Mouse (Mus musculus) bone marrow macrophage, adult 2 months (primary cell): ENCODE measurements at regions not wholly inside any gene's neighbourhood (a gene's known extent, or its start where the extent isn't known, plus 50 kb on each side); places are given as distances from the start of the nearest gene placed in this dataset.

Source experiments
- H3K27ac ChIP-seq: 2 replicates; pipeline ENCODE4 v1.5.1; 2012; ENCODE audit warnings: low read depth, low read length; ENCODE audit not compliant: insufficient read depth
- H3K4me1 ChIP-seq: 2 replicates; pipeline ENCODE4 v1.6.1; 2012; ENCODE audit warnings: low read length; ENCODE audit not compliant: control insufficient read depth, insufficient read depth
- H3K4me3 ChIP-seq: 2 replicates; pipeline ENCODE4 v1.5.1; 2012; ENCODE audit warnings: mild to moderate bottlenecking, low read length, moderate library complexity; ENCODE audit not compliant: insufficient read depth
- CTCF ChIP-seq: IDR thresholded peaks from 2 replicates; pipeline ENCODE4 v1.5.1; 2012; ENCODE audit warnings: low read depth, mild to moderate bottlenecking, low read length, moderate library complexity
- POLR2A ChIP-seq: IDR thresholded peaks from 2 replicates; pipeline ENCODE4 v1.6.1; 2012; ENCODE audit warnings: mild to moderate bottlenecking, low read depth, low read length, borderline replicate concordance

- H3K27ac ChIP-seq, result no peak overlapping the region
- H3K4me1 ChIP-seq, result no peaks in the 10 kb centered on the region
- no peak for TF ChIP-seq CTCF
- TF ChIP-seq POLR2A, result no peak
- no peak overlapping the region for H3K4me3 ChIP-seq
Measured at GRCm38 (mm10) chr9:69886351-69886750, 102.9 kb upstream of the Bnip2 start.

DNA sequence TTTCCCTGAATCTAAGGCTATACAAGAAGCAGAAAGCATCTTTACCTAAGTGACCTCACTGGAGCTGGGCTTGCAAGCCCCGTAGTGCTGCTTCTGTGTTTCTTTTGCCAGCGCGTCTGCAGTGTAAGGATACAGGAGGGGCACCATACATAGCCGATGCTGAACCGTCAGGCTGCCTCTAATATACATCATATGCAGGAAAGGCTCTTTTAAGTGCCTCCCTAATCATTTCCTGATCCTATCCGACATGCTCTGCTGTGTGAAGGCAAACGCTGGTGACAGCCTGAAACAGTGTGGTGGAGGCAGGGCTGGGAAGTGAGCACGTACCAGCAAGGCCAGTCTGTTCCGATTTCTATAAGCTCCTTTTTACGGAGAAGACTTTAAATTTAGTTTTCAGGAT is 91.2 kb upstream of the Bnip2 start:
- no peak for TF ChIP-seq CTCF
- TF ChIP-seq POLR2A, result no peak
- H3K4me3 ChIP-seq, result no peak overlapping the region
- no peak overlapping the region for H3K27ac ChIP-seq
- no peaks in the 10 kb centered on the region for H3K4me1 ChIP-seq

DNA sequence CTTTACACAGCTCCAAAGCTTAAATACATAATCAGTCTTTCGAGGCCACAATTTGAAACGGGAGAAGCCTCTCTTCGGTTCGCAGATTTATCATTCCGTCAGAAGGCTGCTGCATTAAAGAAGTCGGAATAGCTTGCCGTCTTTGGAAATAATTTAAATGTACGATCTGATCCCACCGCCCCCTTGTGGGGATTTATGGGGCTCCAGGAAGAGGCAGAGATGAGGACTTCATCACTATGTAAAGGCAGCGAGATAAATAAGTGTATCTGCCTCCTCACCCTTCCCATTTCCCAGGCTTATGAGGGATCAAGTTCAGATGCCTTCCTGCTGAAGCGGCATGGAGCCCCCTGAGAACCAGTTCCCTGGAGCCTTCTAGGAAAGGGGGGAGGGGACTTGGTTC is 89.9 kb upstream of the Bnip2 start:
- Histone ChIP-seq H3K27ac (no peak overlapping the region), H3K4me3 (no peak overlapping the region), H3K4me1 (no peaks in the 10 kb centered on the region)
- TF ChIP-seq CTCF (no peak), POLR2A (no peak)

DNA sequence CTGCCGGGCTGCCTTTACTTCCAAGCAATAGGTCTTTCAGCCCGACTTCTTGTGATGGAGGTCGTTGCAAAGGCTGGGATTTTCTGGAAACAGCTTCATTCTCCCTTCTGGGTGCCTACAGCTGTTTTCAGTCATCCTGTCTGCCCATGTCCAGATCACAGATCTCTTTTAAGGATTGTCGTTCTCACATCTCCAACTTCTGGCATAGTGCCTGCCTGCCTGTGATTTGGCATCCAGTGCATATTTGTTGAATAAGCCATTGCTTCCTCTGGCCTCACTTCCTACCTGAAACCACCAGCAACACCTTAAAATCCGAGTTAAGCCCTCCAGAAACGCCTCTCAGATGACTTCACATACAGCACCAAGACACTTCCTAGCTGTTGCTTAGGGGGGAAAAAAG is 88.4 kb upstream of the Bnip2 start:
- no peak for TF ChIP-seq CTCF
- no peak for TF ChIP-seq POLR2A
- no peak overlapping the region for H3K27ac ChIP-seq
- no peaks in the 10 kb centered on the region for H3K4me1 ChIP-seq
- no peak overlapping the region for H3K4me3 ChIP-seq

DNA sequence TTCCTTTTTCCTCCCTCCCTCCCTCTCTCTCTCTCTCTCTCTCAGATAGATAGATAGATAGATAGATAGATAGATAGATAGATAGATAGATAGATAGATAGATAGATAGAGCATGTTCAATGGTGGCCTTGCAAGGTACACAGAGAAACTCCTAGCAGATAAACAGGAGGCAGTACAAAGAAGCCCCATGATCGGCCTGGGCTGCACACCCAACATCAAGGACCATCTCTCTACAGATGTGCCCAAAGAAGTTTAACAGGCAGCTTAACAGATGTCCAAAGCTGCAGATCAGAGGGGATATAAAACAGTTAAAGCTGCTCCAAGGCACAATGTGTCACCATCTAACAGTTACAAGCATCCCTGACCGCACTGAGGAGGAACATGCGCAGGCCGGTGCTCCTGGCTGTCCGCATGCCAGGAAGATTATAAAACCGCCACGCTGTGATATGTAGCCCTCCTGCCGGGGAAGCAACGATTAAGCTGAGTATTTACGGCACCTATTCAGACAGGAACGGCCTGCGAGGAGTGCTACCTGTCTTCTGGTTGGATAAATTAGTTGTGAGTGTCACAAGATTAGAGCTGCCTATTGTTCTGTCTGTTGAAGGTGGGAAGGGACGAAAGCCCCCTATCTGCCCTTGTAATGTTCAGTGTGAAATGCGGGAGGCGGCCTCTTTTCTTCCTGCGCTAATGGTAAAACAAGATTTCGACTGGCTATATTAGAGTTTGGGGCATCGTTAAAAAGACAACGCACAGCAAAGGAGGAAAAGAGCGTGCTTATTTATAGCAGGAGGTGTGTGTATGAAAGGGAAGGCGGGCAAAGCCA is 81.9 kb upstream of the Bnip2 start:
- no peak overlapping the region for H3K4me3 ChIP-seq
- no peak for TF ChIP-seq CTCF
- TF ChIP-seq POLR2A, result no peak
- no peaks in the 10 kb centered on the region for H3K4me1 ChIP-seq

GRCm38 (mm10) chr9:69910621-69911020 is 78.6 kb upstream of the Bnip2 start:
- H3K27ac ChIP-seq, result no peak overlapping the region
- no peak for TF ChIP-seq CTCF
- no peak for TF ChIP-seq POLR2A
- H3K4me1 ChIP-seq, result no peaks in the 10 kb centered on the region
- no peak overlapping the region for H3K4me3 ChIP-seq

More for the DNA sequence above, 81.9 kb upstream of the Bnip2 start:
- H3K27ac ChIP-seq, result no peak overlapping the region

DNA sequence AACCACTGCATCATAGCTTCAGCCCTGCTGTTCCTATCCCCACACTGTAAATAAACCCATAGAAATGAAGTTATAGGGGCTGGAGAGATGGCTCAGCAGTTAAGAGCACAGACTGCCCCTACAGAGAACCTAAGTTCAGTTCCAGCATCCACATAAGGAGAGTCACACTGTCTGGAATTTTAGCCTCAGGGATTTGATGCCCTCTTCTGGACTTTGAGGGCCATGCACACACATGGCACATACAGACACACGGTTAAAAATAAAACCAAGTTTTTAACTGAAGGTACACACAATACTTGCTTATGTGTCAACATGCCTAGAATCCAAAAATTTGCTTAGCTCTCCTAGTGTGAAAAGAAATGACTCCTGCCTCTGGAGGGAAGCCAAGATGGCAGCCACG is 61.1 kb upstream of the Bnip2 start:
- Histone ChIP-seq H3K4me3 (no peak overlapping the region), H3K4me1 (no peaks in the 10 kb centered on the region), H3K27ac (no peak overlapping the region)
- TF ChIP-seq CTCF, result no peak
- TF ChIP-seq POLR2A, result no peak

GRCm38 (mm10) chr9:69937863-69938262 is 51.4 kb upstream of the Bnip2 start:
- TF ChIP-seq POLR2A (no peak), CTCF (no peak)
- Histone ChIP-seq H3K4me1 (no peaks in the 10 kb centered on the region), H3K27ac (no peak overlapping the region), H3K4me3 (no peak overlapping the region)
